Mouse (Mus musculus) forebrain, embryonic 12.5 days (tissue): ENCODE measurements around the gene Tspan10. TPM values are rescaled to one million over a fixed set of nuclear protein-coding genes. Genes with fewer than 3 reads are reported as not detected.
"Not testable (repeated sequence)": the region's sequence is repeated elsewhere in the genome, so short reads cannot be mapped to it uniquely, and the experiment has no call there.

Experiments
- ATAC-seq: fragments of 200-750 bp; cut with Nextera tagmentation; 2 replicates; pipeline ENCODE4 v1.8.0; 2017; ENCODE audit warnings: moderate TSS enrichment; ENCODE audit not compliant: low FRiP score
- H3K27ac ChIP-seq: fragments of 300-500 bp; sonication (generic); 2 replicates; pipeline ENCODE4 v1.5.1; 2016; ENCODE audit warnings: mild to moderate bottlenecking
- H3K27me3 ChIP-seq: fragments of 300-500 bp; sonication (generic); 2 replicates; pipeline ENCODE4 v1.6.1; 2016; ENCODE audit warnings: mild to moderate bottlenecking
- H3K36me3 ChIP-seq: fragments of 300-500 bp; sonication (generic); replicated peaks from 2 replicates; pipeline ENCODE4 v1.6.1; 2016; ENCODE audit warnings: mild to moderate bottlenecking
- H3K4me1 ChIP-seq: fragments of 300-500 bp; sonication (generic); 2 replicates; pipeline ENCODE4 v1.6.1; 2016
- H3K4me2 ChIP-seq: fragments of 300-500 bp; sonication (generic); 2 replicates; pipeline ENCODE4 v1.6.1; 2016; ENCODE audit warnings: mild to moderate bottlenecking, moderate library complexity
- H3K4me3 ChIP-seq: fragments of 300-500 bp; sonication (generic); replicated peaks from 2 replicates; pipeline ENCODE4 v1.5.1; 2016; ENCODE audit warnings: mild to moderate bottlenecking
- H3K9ac ChIP-seq: fragments of 300-500 bp; sonication (generic); 2 replicates; pipeline ENCODE4 v1.6.1; 2016; ENCODE audit warnings: mild to moderate bottlenecking
- H3K9me3 ChIP-seq: fragments of 300-500 bp; sonication (generic); 2 replicates; pipeline ENCODE4 v1.6.1; 2016
- WGBS: fragments of 180-500 bp; shearing (Covaris S2); methylation state at CpG from one replicate; pipeline ENCODE4 v1.1.7; 2016; 5-methylcytosine and 5-hydroxymethylcytosine counted together
- polyA plus RNA-seq: library from polyadenylated mRNA; unstranded; fragments of >200 nt; fragmentation: Nextera tagmentation; extraction: Ambion mirVana; gene quantifications from 2 replicates; pipeline ENCODE4 v1.2.1, GENCODE M21; 2016

The Tspan10 gene
- polyA plus RNA-seq, result 0.18 TPM in 1 of 2 replicates, not detected in the other

- H3K9ac ChIP-seq, result no peak within 1 kb of the TSS
- no peak within 1 kb of the TSS for H3K27ac ChIP-seq
- 0 out of 2 replicates have a peak, but pooled peaks cover 3% of the 10 kb centered on the region for H3K27me3 ChIP-seq
- ATAC-seq, result no peak
- H3K4me2 ChIP-seq, result no peak within 1 kb of the TSS
- H3K4me3 ChIP-seq, result no peak within 1 kb of the TSS
- H3K36me3 ChIP-seq, result no peaks in the 10 kb centered on the region
- no peaks in the 10 kb centered on the region for H3K4me1 ChIP-seq
- WGBS, result 90% methylated on average over 3 of the region's 3 CpGs
- H3K9me3 ChIP-seq, result no peaks in the 10 kb centered on the region
Observed at GRCm38 (mm10) chr11:120442344-120442743, at the start of gene Tspan10. Tspan10 (plus strand) TSS chr11:120442644.

GRCm38 (mm10) chr11:120395661-120396060 is 46.8 kb upstream of the Tspan10 start:
- no peak for ATAC-seq

GRCm38 (mm10) chr11:120397602-120398001 is 44.8 kb upstream of the Tspan10 start:
- Histone ChIP-seq H3K4me2 (no peak overlapping the region), H3K36me3 (peaks cover 77% of the 10 kb centered on the region), H3K9me3 (no peaks in the 10 kb centered on the region), H3K4me1 (no peaks in the 10 kb centered on the region), H3K4me3 (no peak overlapping the region), H3K27me3 (no peaks in the 10 kb centered on the region), H3K27ac (no peak overlapping the region), H3K9ac (no peak overlapping the region)
- 81% methylated on average over 2 of the region's 2 CpGs for WGBS
- no peak for ATAC-seq

More at GRCm38 (mm10) chr11:120395661-120396060, 46.8 kb upstream of the Tspan10 start:
- no peaks in the 10 kb centered on the region for H3K27me3 ChIP-seq
- WGBS, result 93% methylated on average over 4 of the region's 4 CpGs
- no peak overlapping the region for H3K9ac ChIP-seq
- no peak overlapping the region for H3K4me3 ChIP-seq
- no peak overlapping the region for H3K4me2 ChIP-seq
- H3K4me1 ChIP-seq, result no peaks in the 10 kb centered on the region
- H3K36me3 ChIP-seq, result peaks cover 66% of the 10 kb centered on the region
- no peak overlapping the region for H3K27ac ChIP-seq
- H3K9me3 ChIP-seq, result no peaks in the 10 kb centered on the region

- H3K27ac ChIP-seq, result no peak overlapping the region
- no peaks in the 10 kb centered on the region for H3K27me3 ChIP-seq
- no peak overlapping the region for H3K4me2 ChIP-seq
- H3K4me1 ChIP-seq, result no peaks in the 10 kb centered on the region
- no peak for ATAC-seq
- H3K9me3 ChIP-seq, result no peaks in the 10 kb centered on the region
- H3K36me3 ChIP-seq, result peaks cover 80% of the 10 kb centered on the region
- WGBS, result 96% methylated on average over 2 of the region's 2 CpGs
- no peak overlapping the region for H3K9ac ChIP-seq
- no peak overlapping the region for H3K4me3 ChIP-seq
Observed at GRCm38 (mm10) chr11:120399319-120399718, 43.1 kb upstream of the Tspan10 start.

GRCm38 (mm10) chr11:120404814-120405213 is 37.6 kb upstream of the Tspan10 start:
- WGBS, result 97% methylated on average over 1 of the region's 1 CpGs

GRCm38 (mm10) chr11:120405867-120406266 is 36.6 kb upstream of the Tspan10 start:
- no peak for ATAC-seq
- Histone ChIP-seq H3K4me3 (no peak overlapping the region), H3K36me3 (peaks cover 94% of the 10 kb centered on the region), H3K27ac (no peak overlapping the region), H3K4me2 (no peak overlapping the region), H3K27me3 (no peaks in the 10 kb centered on the region), H3K9me3 (no peaks in the 10 kb centered on the region), H3K4me1 (no peaks in the 10 kb centered on the region), H3K9ac (no peak overlapping the region)
- 94% methylated on average over 3 of the region's 3 CpGs for WGBS

More at GRCm38 (mm10) chr11:120404814-120405213, 37.6 kb upstream of the Tspan10 start:
- Histone ChIP-seq H3K4me3 (no peak overlapping the region), H3K4me2 (no peak overlapping the region), H3K27ac (no peak overlapping the region), H3K4me1 (no peaks in the 10 kb centered on the region), H3K27me3 (no peaks in the 10 kb centered on the region), H3K36me3 (peaks cover 94% of the 10 kb centered on the region), H3K9me3 (no peaks in the 10 kb centered on the region), H3K9ac (no peak overlapping the region)
- no peak for ATAC-seq

GRCm38 (mm10) chr11:120406445-120406844 is 36.0 kb upstream of the Tspan10 start:
- 93% methylated on average over 1 of the region's 1 CpGs for WGBS

GRCm38 (mm10) chr11:120413621-120414020 is 28.8 kb upstream of the Tspan10 start:
- not testable (repeated sequence) for H3K27me3 ChIP-seq, H3K4me3 ChIP-seq, ATAC-seq, H3K4me1 ChIP-seq, H3K9ac ChIP-seq, H3K27ac ChIP-seq, H3K4me2 ChIP-seq, H3K9me3 ChIP-seq
- 97% methylated on average over 8 of the region's 10 CpGs for WGBS
- peaks cover 95% of the 10 kb centered on the region for H3K36me3 ChIP-seq

More at GRCm38 (mm10) chr11:120406445-120406844, 36.0 kb upstream of the Tspan10 start:
- Histone ChIP-seq H3K4me1 (no peaks in the 10 kb centered on the region), H3K36me3 (peaks cover 94% of the 10 kb centered on the region), H3K9me3 (no peaks in the 10 kb centered on the region), H3K4me3 (no peak overlapping the region), H3K4me2 (no peak overlapping the region), H3K27ac (no peak overlapping the region), H3K9ac (no peak overlapping the region), H3K27me3 (no peaks in the 10 kb centered on the region)
- ATAC-seq, result no peak

- no peak overlapping the region for H3K4me3 ChIP-seq
- peaks cover 93% of the 10 kb centered on the region for H3K36me3 ChIP-seq
- H3K4me2 ChIP-seq, result no peak overlapping the region
- H3K9me3 ChIP-seq, result no peaks in the 10 kb centered on the region
- H3K27me3 ChIP-seq, result no peaks in the 10 kb centered on the region
- no peak overlapping the region for H3K27ac ChIP-seq
- 94% methylated on average over 7 of the region's 7 CpGs for WGBS
- no peaks in the 10 kb centered on the region for H3K4me1 ChIP-seq
- no peak overlapping the region for H3K9ac ChIP-seq
- no peak for ATAC-seq
Observed at GRCm38 (mm10) chr11:120417852-120418251, 24.6 kb upstream of the Tspan10 start.

- H3K4me2 ChIP-seq, result no peak overlapping the region
- no peak overlapping the region for H3K27ac ChIP-seq
- H3K36me3 ChIP-seq, result peaks cover 90% of the 10 kb centered on the region
- WGBS, result 96% methylated on average over 1 of the region's 1 CpGs
- H3K9ac ChIP-seq, result no peak overlapping the region
- no peak for ATAC-seq
- H3K27me3 ChIP-seq, result no peaks in the 10 kb centered on the region
- no peaks in the 10 kb centered on the region for H3K9me3 ChIP-seq
- H3K4me1 ChIP-seq, result no peaks in the 10 kb centered on the region
- no peak overlapping the region for H3K4me3 ChIP-seq
Observed at GRCm38 (mm10) chr11:120418592-120418991, 23.9 kb upstream of the Tspan10 start.

GRCm38 (mm10) chr11:120422651-120423568 is 19.5 kb upstream of the Tspan10 start:
- WGBS, result 94% methylated on average over 13 of the region's 13 CpGs
- ATAC-seq, result no peak
- Histone ChIP-seq H3K4me1 (no peaks in the 10 kb centered on the region), H3K27me3 (no peaks in the 10 kb centered on the region), H3K27ac (no peak overlapping the region), H3K9ac (no peak overlapping the region), H3K9me3 (no peaks in the 10 kb centered on the region), H3K36me3 (peaks cover 83% of the 10 kb centered on the region), H3K4me2 (no peak overlapping the region), H3K4me3 (no peak overlapping the region)

GRCm38 (mm10) chr11:120423569-120424295 is 18.7 kb upstream of the Tspan10 start:
- Histone ChIP-seq H3K9ac (no peak overlapping the region), H3K27me3 (no peaks in the 10 kb centered on the region), H3K36me3 (peaks cover 83% of the 10 kb centered on the region), H3K27ac (no peak overlapping the region), H3K9me3 (no peaks in the 10 kb centered on the region), H3K4me3 (no peak overlapping the region), H3K4me2 (no peak overlapping the region), H3K4me1 (no peaks in the 10 kb centered on the region)
- no peak for ATAC-seq
- 69% methylated on average over 9 of the region's 9 CpGs for WGBS
